Mouse (Mus musculus) thymus, adult 2 months (tissue): ENCODE measurements around the gene Mbnl1.

Experiments used
- CTCF ChIP-seq: fragments of 200-500 bp; IDR thresholded peaks from 2 replicates; pipeline ENCODE4 v1.5.1; 2012; ENCODE audit warnings: mild to moderate bottlenecking, control low read depth, low read length, moderate library complexity, borderline replicate concordance; ENCODE audit not compliant: control insufficient read depth, poor library complexity, insufficient read depth; ENCODE audit errors: extremely low read depth
- POLR2A ChIP-seq: fragments of 200-500 bp; IDR thresholded peaks from 2 replicates; pipeline ENCODE4 v1.6.1; 2012; ENCODE audit warnings: mild to moderate bottlenecking, low read length, control low read depth, moderate library complexity; ENCODE audit not compliant: control insufficient read depth, poor library complexity, insufficient read depth; ENCODE audit errors: extremely low read depth

DNA sequence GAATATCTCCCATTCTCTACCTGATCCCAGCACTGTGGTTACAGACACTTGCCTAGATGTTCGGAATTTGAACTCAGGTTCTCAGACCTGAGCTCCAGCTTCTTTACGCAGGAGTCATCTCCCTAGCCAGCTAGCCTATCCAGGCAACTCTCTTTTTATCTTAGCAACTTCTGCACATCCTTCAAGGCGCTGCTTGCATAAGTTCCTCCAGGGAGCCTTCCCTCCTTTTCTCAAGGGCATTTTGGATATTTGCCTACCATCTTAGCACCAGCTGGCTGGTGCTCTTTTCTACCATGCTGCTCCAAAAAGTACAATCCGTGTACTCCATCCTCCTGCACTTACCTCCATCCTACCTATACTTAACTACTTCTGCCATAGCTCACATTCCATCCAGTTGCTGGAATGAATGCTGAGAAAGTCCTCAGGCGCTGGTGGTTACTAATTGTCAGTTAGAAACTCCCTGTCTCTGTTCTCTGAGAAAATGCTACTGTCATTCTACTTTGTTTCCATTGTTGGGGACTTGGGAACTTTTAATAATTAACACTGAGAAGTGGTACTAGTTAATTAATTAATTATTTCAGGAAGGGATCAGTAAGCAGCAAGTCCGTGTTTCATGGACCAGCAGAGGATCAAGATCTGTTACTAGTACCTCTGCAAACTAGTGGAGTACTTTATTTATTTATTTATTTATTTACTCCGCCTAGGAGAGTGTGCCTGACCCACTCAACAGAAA lies 27.3 kb downstream of the Mbnl1 start:
- TF ChIP-seq CTCF = no peak
- no peak for TF ChIP-seq POLR2A
